ENCODE assay signal across 7 mouse cellular contexts in genomic region chr4:45409270-45409669, GRCm38 (mm10). TPM values are rescaled to one million over a fixed set of nuclear protein-coding genes. Genes with fewer than 3 reads are reported as not detected.
DNase-seq lines count a peak whose midpoint lies in the region; ATAC-seq lines count a peak whose summit lies in the region.

No protein-coding gene starts in this region.

- H3K4me1 ChIP-seq in hindbrain, embryonic 15.5 days (replicated peaks) = peaks cover 34% of the 10 kb centered on the region

- peak; percentile 92 for DNase-seq in ZHBTc4 (ENCODE audit: low read depth, low spot score)
- peak; percentile 68 to 71 for DNase-seq in cerebellum, postnatal 10 days
- peak; percentile 25 to 41 for DNase-seq in frontal cortex, postnatal 36 days (ENCODE audit: low spot score in 2 of 2)
- peak; percentile 32 to 44 for DNase-seq in left cerebral cortex, postnatal 25 days (ENCODE audit: low spot score in 2 of 2)
- peak; percentile 86 for DNase-seq in spleen, adult 12 weeks (ENCODE audit: low spot score)

- under 1% methylated on average over 10 of the region's 10 CpGs for WGBS in hindbrain, embryonic 15.5 days

- no peaks in the 10 kb centered on the region for H3K36me3 ChIP-seq in hindbrain, embryonic 15.5 days

- peak overlapping the region; percentile 96 for H3K27ac ChIP-seq in hindbrain, embryonic 15.5 days (replicated peaks)

- no peak for ATAC-seq in hindbrain, embryonic 15.5 days (ENCODE audit: low FRiP score, low read depth)
- ATAC-seq in megakaryocyte-erythroid progenitor cell, adult 5-6 weeks (replicated peaks; ENCODE audit: low FRiP score, low TSS enrichment, poor library complexity, severe bottlenecking) = peak; percentile 46

- H3K4me2 ChIP-seq in hindbrain, embryonic 15.5 days = peak overlapping the region; percentile 96

- no peaks in the 10 kb centered on the region for H3K9me3 ChIP-seq in hindbrain, embryonic 15.5 days

- no peaks in the 10 kb centered on the region for H3K27me3 ChIP-seq in hindbrain, embryonic 15.5 days

- peak overlapping the region; percentile 99 for H3K4me3 ChIP-seq in hindbrain, embryonic 15.5 days

- H3K9ac ChIP-seq in hindbrain, embryonic 15.5 days = peak overlapping the region; percentile 98

- intact Hi-C loops in left cerebral cortex, postnatal 25 days (cut with DNase I) = loop anchor here (2.0 to 10.0 kb wide), 3 partner anchors 314 to 726 kb away; partner anchors contain the start of genes Ncbp1, Tstd2 and Zbtb5

RNA-seq across cellular contexts. Expression of gene Slc25a51, which starts 0.7 kb away (rescaled TPM):
- polyA plus RNA-seq in hindbrain, embryonic 15.5 days (2015; fragmentation: Nextera tagmentation; extraction: Ambion mirVana) = 69.5 and 73.3 TPM in 2 replicates
- 100 to 1,000 TPM; 118 to 120 TPM for total RNA-seq in left cerebral cortex, postnatal 25 days (2021)
- total RNA-seq in megakaryocyte-erythroid progenitor cell, adult 5-6 weeks (2014; fragmentation: Nextera tagmentation) = 75.9 and 89.4 TPM in 2 replicates
- 54.7 and 65.2 TPM in 2 replicates for total RNA-seq in megakaryocyte-erythroid progenitor cell, adult 5-6 weeks (2017)

Comparison
In these comparisons a context has a peak if more than half of its experiments do, and no peak if none do; other contexts are left out.
1. DNase-seq: peak in every context shown above with its lines; median percentile 92 in ZHBTc4; 86 in spleen, adult 12 weeks; 70 in cerebellum, postnatal 10 days; 38 in left cerebral cortex, postnatal 25 days; 33 in frontal cortex, postnatal 36 days.